Mouse (Mus musculus): ENCODE results near the gene Abca8b. TPM values are rescaled to one million over a fixed set of nuclear protein-coding genes. Genes with fewer than 3 reads are reported as not detected.
"Not testable (repeated sequence)": the region's sequence is repeated elsewhere in the genome, so short reads cannot be mapped to it uniquely, and the experiment has no call there.

Gene Abca8b
- total RNA-seq (2021), result 10 to 100 TPM in 1 of 2 experiments, 1 to 10 TPM in 1; 9.9 to 10.7 TPM
- long read RNA-seq, experiment 1, partial matches to known transcripts, result 1 of 3 reads
- long read RNA-seq, experiment 1, other reads (novel, unspliced or antisense), result 2 of 3 reads
- long read RNA-seq, experiment 2, partial matches to known transcripts, result 2 of 3 reads
- long read RNA-seq, experiment 2, other reads (novel, unspliced or antisense), result 1 of 3 reads

DNA sequence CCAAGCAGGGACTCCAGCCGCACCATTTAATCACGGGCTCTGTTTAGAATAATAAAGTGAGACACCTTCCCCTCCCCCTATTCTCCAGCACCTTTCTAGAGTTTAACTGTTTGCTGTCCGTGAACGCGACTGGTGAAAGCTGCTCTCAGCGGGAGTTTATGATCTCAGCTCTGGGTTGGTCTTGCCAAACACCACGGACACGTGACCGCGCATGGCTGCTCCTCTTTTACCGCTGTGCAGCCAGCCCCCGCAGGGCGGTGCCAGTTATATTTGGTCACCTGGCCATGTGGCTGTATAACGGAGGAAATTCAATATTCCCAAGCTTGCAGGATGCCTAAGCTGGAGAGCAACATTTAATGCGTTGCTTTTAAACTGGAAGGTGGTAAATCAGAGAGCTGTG lies at the start of gene Abca8b:
Gene Abca8b, minus strand, starts transcription at position 222 of the 400 bp plus-strand sequence.
- DNase-seq (ENCODE audit: low spot score in 2 of 2), result peak; percentile 69 to 84

DNA sequence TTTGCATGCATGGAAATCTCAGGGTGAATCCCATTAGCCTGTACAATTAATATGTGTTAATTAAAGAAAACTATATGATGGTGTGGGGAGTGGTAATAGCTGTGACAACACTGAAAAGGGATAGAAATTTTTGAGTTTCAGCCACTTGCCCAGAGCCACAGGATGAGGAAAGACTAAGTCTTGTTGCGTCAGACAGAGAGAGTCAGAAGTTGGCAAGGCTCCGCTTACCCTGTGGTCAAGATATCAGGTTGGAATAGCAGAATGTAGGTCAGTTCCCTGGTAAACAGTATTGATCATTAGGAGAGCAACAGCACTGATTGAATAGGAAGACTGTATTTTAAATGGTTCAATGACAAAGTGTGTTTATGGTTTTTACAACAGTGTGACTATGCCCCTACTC lies 42.1 kb upstream of the Abca8b start:
- DNase-seq (ENCODE audit: low spot score in 2 of 2), result no peak

DNA sequence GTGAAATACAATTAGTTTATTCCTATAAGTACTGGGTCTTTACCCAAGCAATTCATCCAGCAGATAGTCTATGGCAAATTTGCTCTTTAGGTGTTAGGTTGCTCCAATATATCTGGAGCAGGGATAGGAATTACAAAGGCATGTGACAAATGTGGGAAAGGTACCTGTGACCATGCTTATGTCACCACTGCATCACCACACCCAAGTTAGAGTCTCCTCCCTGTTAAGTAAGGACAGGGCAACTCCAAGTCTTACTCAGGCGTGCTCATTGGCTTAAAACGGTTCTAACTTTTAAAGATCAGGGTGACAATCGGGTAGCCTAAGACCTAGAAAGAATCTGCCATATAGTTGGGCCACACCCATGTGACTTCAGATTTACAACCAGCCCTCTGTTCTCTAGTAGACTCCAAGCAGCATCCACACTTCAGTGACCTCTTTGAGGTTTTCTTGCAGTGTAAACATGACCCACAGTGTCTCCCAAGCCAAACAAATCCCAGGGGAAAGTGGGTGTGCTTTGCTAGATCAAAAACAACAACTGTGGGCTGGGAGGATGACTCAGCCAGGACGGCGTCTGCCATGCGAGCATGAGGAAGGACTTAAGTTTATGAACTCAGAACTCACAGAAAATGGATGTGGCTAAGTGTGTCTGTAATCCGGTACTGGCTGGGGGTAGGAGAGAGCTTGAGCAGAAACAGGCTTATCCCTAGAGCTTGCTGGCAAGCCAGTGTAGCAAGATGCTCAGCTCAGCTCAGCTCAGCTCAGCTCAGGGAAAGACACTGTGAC lies 33.5 kb upstream of the Abca8b start:
- DNase-seq (ENCODE audit: low spot score in 2 of 2), result no peak

DNA sequence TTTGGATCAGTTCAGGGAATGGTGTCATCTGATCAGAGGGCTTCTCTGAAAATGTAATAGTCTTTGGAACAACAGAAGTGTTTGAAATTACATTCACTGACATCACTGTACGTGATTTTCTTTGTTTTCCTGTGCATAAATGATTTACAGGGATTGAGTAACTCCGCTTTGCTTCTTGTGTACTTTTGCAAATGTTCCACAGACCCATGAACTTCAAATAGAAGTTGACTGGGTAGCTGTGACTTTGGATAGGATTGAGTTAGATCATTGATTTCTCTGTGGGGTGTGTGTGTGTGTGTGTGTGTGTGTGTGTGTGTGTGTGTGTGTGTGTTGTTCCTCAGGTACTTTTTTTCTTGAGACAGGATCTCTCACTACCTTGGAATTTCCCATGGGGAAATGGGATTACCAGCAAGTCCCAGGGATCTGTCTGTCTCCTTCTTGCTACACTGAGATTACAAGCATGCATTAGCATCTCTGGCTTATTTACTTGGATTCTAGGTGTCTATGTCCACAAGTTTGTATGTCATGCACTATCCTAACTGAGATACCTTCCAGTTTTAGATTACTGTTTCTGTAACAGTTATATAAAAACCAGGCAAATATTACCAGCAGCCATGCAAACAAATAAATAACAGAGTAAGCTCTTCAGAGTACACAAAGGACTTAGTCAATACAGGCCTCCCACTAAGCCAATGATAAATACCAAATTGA lies 15.3 kb upstream of the Abca8b start:
- DNase-seq (ENCODE audit: low spot score in 2 of 2), result no peak

DNA sequence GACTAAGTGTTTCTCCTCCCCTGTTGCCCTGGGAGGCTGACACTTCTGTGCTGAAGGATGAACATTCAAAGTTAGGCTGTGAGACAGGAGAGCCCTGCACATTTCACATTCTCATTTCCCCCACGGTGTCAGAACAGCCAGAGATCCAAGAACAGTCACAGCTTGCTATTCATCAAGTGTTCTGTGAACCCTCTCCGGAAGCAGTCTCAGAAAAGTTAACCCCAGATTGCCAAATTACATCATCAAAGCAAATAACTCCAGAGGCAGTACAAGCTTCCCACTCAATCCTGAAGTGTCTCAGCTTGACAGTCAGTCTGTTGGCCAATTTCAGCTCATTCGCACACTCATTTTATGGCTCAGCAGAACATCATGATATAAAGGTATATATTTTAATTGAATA lies 632 bp downstream of the Abca8b start:
- DNase-seq (ENCODE audit: low spot score in 2 of 2), result peak; percentile 32 to 48

DNA sequence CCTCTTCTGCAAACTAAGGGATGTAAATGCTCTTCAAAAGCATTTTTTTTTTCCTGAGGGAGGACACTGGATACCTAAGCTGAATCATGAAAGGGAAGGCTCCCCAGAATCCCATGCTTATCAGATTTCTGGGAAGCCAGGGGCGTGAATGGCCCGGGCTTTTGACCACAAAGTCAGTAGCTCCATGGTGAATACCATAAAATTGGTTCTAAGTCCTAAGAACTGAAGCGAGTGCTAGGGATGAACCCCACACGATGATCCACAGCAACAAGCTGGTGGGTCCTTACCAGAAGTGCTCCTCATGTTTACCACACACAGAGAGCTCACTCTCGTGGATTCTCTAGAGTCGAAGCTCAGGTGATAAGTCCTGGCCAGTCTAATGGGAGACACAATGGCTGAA lies 1.6 kb downstream of the Abca8b start:
- DNase-seq (ENCODE audit: low spot score in 2 of 2), result no peak

DNA sequence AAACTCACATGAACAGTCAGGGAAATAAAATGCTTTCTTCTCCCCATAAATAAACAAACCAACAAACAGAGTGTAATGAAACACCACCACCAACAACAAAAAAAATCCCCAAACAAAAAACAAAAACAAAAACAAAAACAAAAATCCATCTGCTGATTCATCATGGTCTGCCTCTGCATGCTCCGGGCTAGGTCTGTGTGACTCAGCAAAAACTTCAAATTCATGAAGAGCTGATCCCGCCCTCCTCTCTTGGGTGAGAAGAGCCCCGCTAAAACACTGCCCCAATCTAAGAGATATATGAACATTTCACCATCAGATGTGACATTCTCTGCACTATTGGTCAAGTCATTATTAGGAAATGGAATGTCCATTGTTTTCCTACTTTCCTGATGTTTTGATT lies 4.4 kb downstream of the Abca8b start:
- no peak for DNase-seq (ENCODE audit: low spot score in 2 of 2)

DNA sequence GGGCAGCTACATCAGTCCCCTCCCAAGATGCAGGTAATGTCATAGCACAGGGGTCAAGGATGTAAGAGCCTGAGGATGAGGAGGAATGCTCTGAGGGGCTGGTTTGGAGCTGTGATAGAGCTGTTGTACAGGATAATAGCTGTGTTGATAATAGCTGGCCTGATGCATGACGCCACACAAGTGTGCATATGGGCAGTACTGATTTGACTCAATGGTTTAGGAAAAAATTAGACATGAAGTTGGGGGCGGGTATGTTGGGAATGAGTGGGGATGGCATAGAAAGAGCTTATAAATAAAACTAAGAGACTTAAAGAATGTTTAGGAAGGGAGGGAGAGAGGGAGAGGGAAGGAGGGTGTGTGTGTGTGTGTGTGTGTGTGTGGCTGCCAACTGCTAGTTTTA lies 5.4 kb downstream of the Abca8b start:
- DNase-seq (ENCODE audit: low spot score in 2 of 2), result no peak

DNA sequence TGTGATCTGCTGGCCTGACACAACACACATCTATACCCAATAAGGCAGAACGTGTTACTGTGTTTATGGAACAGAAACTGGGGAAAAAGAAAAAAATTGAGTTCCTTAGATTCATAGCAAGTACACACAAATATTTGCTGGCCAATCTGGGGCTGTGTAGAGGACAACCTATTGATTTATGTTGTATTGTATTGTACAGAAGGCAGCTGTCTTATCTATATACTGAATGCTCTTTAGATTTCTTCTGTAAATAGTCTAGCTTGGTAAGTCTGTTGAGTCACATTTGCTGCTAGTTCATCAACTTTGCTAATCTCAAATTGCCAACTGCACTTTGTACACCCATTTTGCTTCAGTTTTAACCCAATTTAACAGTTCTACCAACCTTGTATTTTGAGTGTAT lies 7.5 kb downstream of the Abca8b start:
- DNase-seq (ENCODE audit: low spot score in 2 of 2), result no peak

DNA sequence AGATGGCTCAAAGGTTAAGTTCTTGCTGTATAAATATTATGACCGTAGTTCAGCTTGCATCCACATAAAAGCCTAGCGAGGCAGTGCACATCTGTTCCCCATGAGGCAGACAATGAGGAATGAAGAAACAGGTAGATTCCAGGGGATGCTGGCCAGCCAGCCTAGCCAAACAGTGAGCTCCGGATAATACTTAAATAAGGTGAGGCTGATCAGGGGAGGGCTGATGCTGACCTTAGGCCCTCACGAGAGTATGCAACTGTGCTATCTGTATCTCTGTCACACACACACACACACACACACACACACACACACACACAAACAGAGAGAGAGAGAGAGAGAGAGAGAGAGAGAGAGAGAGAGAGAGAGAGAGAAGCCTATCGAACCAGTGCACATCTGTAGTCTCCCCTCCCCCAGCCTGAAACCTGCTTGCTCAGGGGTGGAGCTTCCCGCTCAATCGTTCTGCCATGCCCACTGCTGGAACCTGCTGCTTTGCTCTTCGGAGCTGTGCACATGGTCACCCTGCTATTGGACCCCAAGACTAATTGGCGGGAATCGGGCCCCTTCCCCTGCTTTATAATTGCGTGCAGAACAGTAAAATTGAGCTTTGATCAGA lies 8.1 kb downstream of the Abca8b start:
- not testable (repeated sequence) for DNase-seq (ENCODE audit: low spot score in 2 of 2)

DNA sequence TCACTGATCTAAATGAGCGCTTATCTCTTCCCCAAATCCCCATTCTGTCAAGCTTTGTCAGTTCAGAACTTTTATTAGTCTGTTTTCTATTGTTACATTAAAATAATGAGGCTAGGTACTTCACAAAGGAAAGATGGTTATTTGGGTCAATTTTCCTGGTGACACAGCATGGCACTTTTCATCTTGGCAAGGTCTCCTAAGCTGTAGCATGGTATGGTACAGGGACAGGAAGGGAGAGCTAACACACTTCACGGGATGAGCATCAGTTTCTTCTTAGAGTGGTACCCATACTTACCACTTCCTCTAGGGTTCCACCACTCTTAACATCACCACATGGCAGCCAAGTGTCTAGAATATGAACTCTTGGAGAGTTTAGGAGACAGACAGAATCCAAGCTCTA lies 13.8 kb downstream of the Abca8b start:
- no peak for DNase-seq (ENCODE audit: low spot score in 2 of 2)

DNA sequence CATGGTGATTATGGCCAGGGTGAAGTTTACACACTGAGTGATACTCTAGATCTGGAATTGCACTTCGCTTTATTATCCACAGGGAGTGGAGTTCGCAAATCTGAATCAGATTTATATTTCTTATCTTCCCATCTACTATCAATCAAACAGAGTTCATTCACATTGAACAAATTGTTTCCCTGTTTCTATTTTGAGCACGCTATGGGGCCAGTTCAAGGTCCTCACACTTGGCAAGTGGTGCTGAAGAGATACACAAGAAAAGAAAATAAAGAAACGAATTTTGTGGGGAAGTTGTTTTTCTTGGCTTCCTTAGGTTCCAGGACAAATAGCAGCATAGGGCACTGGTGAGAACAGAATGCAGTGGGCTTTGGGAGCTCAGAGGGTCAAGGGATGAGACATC lies 25.1 kb downstream of the Abca8b start:
- no peak for DNase-seq (ENCODE audit: low spot score in 2 of 2)

DNA sequence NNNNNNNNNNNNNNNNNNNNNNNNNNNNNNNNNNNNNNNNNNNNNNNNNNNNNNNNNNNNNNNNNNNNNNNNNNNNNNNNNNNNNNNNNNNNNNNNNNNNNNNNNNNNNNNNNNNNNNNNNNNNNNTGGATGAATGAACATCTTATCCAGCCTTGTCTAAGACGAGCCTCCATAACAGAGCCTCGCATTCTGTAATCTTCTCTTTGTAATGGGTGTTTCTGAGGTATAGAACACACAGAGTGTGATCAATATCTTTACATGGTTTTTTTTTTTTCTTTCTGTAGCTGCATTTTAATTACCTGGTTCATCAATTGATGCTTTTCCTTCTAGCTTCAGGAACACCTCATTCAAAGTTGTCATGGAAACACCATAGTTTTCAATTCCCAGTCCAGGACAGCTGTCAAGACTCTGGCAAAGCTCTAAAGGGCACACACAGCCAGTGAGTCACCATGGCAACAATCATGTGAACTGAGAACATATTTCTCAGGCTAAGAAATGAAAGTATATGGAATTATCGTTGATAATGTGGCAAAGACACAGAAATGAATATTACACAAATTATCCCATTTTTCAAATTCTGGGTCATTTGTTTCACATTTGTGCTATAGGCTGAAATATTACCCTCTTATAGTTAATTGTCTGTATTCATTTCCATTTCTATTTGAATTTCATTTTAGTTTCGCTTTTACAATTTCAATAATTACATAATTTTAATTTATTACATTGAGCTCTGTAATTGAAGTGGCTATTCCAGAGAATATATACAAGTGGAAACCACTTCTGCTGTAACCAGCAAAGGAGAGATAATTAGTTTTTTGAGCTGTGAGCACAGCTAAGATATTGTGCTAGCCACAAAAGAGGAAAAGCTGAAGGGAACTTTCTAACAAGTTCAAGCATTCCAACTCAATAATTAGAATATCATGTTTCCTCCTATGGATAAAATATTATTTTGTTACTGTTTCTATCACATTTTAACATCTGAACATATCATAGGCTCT lies 33.9 kb downstream of the Abca8b start:
- peak in 1 of 2 experiments; percentile 19 for DNase-seq (ENCODE audit: low spot score in 2 of 2)

DNA sequence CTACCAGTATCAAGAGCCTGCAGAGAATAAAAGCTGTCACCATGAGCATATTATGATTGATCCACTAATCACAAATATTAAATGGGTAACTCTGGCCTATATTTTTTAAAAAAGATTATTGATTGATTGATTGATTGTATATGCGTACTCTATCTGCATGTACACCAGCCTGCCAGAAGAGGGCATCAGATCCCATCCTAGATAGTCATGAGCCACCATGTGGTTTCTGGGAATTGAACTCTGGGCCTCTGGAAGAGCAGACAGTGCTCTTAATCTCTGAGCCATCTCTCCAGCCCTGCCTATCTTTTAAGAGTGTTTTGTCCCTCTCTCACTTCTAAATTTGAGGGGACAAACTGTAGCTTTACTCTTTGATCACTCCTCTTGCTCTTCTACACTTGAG lies 40.5 kb downstream of the Abca8b start:
- DNase-seq (ENCODE audit: low spot score in 2 of 2), result no peak

DNA sequence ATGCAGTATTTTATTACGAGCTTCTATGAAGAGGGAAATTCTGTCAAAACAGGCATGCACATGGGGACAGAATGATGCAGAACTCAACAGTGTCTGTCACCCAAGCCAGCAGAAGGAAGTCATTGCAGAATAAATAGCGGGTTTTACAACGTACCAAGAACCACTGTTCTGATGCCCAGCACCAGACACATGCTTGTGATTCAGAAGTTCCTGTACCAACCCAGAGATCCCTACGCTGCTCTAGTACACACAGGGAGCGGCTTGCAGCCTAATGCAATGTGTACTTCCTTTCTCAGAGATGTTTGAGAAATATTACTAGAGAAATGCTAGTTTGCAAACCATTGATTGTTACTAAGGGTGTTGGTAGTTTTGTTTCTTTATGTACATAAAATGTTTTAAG lies 58.7 kb downstream of the Abca8b start:
- DNase-seq (ENCODE audit: low spot score in 2 of 2), result no peak

DNA sequence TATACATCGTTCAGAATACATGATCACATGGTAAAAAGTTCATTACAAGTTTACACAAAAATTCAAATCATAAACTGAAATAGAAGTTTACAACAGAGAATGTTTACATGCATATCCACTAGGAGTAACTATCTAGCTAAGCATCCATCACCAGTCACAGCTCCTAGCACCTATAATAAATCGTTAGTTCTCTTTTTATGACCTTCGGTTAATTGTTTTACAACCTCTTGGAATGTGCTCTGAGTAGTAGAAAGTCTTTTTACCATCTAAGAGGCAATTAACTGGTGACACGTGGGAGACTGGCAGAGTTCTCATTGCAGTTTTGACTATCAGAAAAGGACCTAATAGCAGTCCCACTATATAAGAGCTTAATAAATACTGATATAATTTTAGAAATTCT lies 62.4 kb downstream of the Abca8b start:
- not testable (repeated sequence) for DNase-seq (ENCODE audit: low spot score in 2 of 2)

DNA sequence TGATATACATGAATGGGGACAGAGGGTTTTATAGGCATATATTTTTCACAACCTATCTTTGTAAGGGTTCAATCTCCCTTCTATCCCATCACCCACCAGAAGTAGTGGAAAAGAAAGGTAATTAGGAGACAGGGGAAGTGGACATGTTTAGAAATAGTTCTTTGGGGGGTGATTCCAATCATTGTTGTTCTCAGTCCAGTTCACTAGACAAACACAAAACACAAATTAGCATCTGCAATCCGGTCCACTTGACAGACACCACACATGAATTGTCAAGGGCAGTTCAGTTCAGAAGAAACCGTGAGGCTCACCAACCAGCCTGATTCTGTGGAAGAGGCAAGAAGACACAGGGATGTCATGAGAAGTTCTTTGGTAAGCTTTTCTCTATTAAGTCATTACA lies 67.2 kb downstream of the Abca8b start:
- no peak for DNase-seq (ENCODE audit: low spot score in 2 of 2)

DNA sequence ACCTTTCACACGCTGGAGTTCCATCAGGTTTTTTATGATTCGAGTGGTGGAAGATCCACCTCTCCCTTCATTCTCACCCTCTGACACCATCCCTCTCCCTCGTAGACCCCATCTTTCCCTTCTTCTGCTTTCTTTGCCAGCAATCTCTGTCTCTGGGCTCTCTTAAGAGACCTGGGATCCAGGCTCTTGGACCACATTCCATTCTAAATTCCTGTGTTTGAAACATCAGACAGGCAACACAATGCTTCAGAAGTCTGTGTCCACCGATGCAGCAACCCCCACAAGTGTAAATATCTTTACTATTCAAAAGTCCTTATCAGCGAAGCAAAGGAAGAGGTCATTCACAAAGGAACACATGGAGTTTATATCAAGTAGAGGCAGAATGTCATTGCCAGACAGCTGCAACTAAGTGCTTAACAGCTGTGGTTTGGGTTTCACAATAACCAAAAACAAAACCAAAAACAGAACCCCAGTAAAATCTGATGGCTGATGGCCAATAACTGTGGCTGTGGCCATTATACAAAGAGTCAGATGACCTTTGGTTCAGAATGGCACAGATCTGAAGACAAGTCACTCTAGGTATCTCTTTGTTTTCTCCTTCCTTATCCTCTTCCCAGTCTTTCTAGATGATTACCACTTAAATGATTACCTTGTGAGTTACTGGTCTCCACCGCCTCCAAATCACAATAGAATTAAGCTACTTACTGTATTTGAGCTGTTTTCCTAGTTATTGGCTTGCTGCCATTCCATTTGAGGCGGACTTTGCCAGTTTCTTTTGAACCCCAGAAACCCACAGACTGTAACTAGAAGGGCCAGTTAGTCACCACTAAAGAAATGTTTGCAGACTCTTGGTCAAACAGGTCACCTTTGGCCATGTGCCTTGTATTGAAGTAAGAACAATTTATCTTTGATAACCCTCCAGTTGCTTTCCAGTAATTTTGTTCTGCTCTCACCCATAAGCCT lies 68.6 kb downstream of the Abca8b start:
- DNase-seq (ENCODE audit: low spot score in 2 of 2), result no peak

DNA sequence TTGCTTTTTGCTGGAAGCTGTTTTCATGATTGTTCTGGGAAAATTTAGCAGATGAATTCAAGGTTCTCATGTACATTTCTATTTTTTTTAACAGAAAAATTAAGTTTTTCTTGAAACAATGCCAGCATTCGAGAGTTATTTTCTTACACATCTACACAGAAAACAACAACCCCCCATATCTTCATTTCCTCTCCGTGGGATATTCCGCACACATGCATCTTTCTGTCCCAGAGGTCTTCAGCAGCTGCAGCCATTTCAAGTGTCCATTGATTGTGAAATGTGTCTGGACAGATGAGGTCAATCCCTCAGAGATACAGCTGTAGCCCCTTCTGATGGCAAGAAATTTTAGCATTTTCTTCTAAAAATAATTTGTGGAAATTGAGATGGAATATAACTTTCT lies 73.4 kb downstream of the Abca8b start:
- no peak for DNase-seq (ENCODE audit: low spot score in 2 of 2)
